In genomic region chr4:123043858-123044257, GRCm38 (mm10) we compare ENCODE assay signal across 21 mouse cellular contexts. TPM values are rescaled to one million over a fixed set of nuclear protein-coding genes. Genes with fewer than 3 reads are reported as not detected.
DNase-seq lines count a peak whose midpoint lies in the region; ATAC-seq lines count a peak whose summit lies in the region.
"Had no signal": no experiment of that assay in that cellular context is flagged by ENCODE, and none has a peak within 500 bp of the region (broad histone marks: within the 10 kb centered on the region; RNA-seq: fewer than 3 reads in every experiment).

No protein-coding gene starts in this region.

- no peak overlapping the region for H3K4me2 ChIP-seq in forebrain, embryonic 12.5 days
- H3K4me2 ChIP-seq in forebrain, embryonic 16.5 days (ENCODE audit: low read length) = no peak overlapping the region
- H3K4me2 ChIP-seq in forebrain, embryonic 13.5 days = no peak overlapping the region
- no peak overlapping the region for H3K4me2 ChIP-seq in neural tube, embryonic 14.5 days (ENCODE audit: low read depth, low read length)
- no peak overlapping the region for H3K4me2 ChIP-seq in neural tube, embryonic 15.5 days
- H3K4me2 ChIP-seq: heart, embryonic 13.5 days; hindbrain, embryonic 12.5 days; hindbrain, embryonic 15.5 days had no signal

- WGBS in forebrain, embryonic 12.5 days = 39% methylated on average over 1 of the region's 1 CpGs
- 90% methylated on average over 1 of the region's 1 CpGs for WGBS in forebrain, embryonic 10.5 days
- WGBS in forebrain, embryonic 16.5 days = 6% methylated on average over 1 of the region's 1 CpGs
- 23% methylated on average over 1 of the region's 1 CpGs for WGBS in forebrain, embryonic 13.5 days
- 59% methylated on average over 1 of the region's 1 CpGs for WGBS in neural tube, embryonic 14.5 days
- WGBS in neural tube, embryonic 15.5 days = 41% methylated on average over 1 of the region's 1 CpGs

- peak; percentile 51; the same call in 1 of the 2 replicates for ATAC-seq in forebrain, embryonic 12.5 days (ENCODE audit: low FRiP score)
- peak; percentile 33; the same call in 1 of the 2 replicates for ATAC-seq in forebrain, embryonic 16.5 days
- no peak for ATAC-seq in forebrain, embryonic 13.5 days
- peak; percentile 34; the same call in 1 of the 2 replicates for ATAC-seq in neural tube, embryonic 14.5 days (ENCODE audit: low read depth)
- no peak for ATAC-seq in neural tube, embryonic 15.5 days (ENCODE audit: low FRiP score)

- no peak for DNase-seq in forebrain, embryonic 10.5 days (ENCODE audit: extremely low spot score, low spot score)
- DNase-seq in frontal cortex, postnatal 36 days (ENCODE audit: low spot score in 2 of 2) = no peak
- DNase-seq in right cerebral cortex, postnatal 14 days = no peak
- DNase-seq: adrenal gland, adult 2 months; adrenal gland, postnatal 14 days; cerebellum, adult 18-20 months; cerebellum, adult 9-10 months; cerebellum, postnatal 14 days; gastrocnemius, postnatal 10 days; gastrocnemius, postnatal 36 days; heart, adult 2 months; heart, postnatal 14 days had no signal

- H3K27ac ChIP-seq in forebrain, embryonic 12.5 days = 0 out of 2 replicates have a peak overlapping the region, but pooled peaks have one; percentile 38
- H3K27ac ChIP-seq in forebrain, embryonic 10.5 days = no peak overlapping the region
- no peak overlapping the region for H3K27ac ChIP-seq in forebrain, embryonic 16.5 days (ENCODE audit: low read length)
- H3K27ac ChIP-seq in forebrain, embryonic 13.5 days = no peak overlapping the region
- no peak overlapping the region for H3K27ac ChIP-seq in neural tube, embryonic 14.5 days (ENCODE audit: low read depth, low read length)
- H3K27ac ChIP-seq in neural tube, embryonic 15.5 days (replicated peaks) = no peak overlapping the region
- H3K27ac ChIP-seq: heart, adult 2 months; heart, embryonic 10.5 days; heart, embryonic 13.5 days; hindbrain, embryonic 12.5 days; hindbrain, embryonic 15.5 days had no signal

- H3K4me3 ChIP-seq in forebrain, embryonic 12.5 days (replicated peaks) = no peak overlapping the region
- no peak overlapping the region for H3K4me3 ChIP-seq in forebrain, embryonic 10.5 days
- H3K4me3 ChIP-seq in forebrain, embryonic 16.5 days (replicated peaks; ENCODE audit: low read length) = no peak overlapping the region
- no peak overlapping the region for H3K4me3 ChIP-seq in forebrain, embryonic 13.5 days
- H3K4me3 ChIP-seq in neural tube, embryonic 14.5 days (ENCODE audit: low read depth, low read length) = no peak overlapping the region
- no peak overlapping the region for H3K4me3 ChIP-seq in neural tube, embryonic 15.5 days (replicated peaks)
- H3K4me3 ChIP-seq: heart, adult 2 months; heart, embryonic 10.5 days; heart, embryonic 13.5 days; hindbrain, embryonic 12.5 days; hindbrain, embryonic 15.5 days had no signal

- peaks cover 70% of the 10 kb centered on the region for H3K36me3 ChIP-seq in forebrain, embryonic 12.5 days (replicated peaks)
- peaks cover 94% of the 10 kb centered on the region for H3K36me3 ChIP-seq in forebrain, embryonic 10.5 days (replicated peaks)
- H3K36me3 ChIP-seq in forebrain, embryonic 16.5 days (ENCODE audit: control insufficient read depth, insufficient read depth) = peaks cover 9% of the 10 kb centered on the region; the same call in 1 of the 2 replicates
- peaks cover 85% of the 10 kb centered on the region for H3K36me3 ChIP-seq in forebrain, embryonic 13.5 days (ENCODE audit: poor library complexity, severe bottlenecking)
- H3K36me3 ChIP-seq in neural tube, embryonic 14.5 days (ENCODE audit: control insufficient read depth, insufficient read depth, low read length) = peaks cover 37% of the 10 kb centered on the region
- H3K36me3 ChIP-seq in neural tube, embryonic 15.5 days = peaks cover 56% of the 10 kb centered on the region

- no peaks in the 10 kb centered on the region for H3K27me3 ChIP-seq in forebrain, embryonic 12.5 days
- no peaks in the 10 kb centered on the region for H3K27me3 ChIP-seq in forebrain, embryonic 10.5 days (ENCODE audit: poor library complexity, severe bottlenecking)
- H3K27me3 ChIP-seq in forebrain, embryonic 16.5 days (replicated peaks; ENCODE audit: control insufficient read depth, insufficient read depth, low read length) = no peaks in the 10 kb centered on the region
- no peaks in the 10 kb centered on the region for H3K27me3 ChIP-seq in forebrain, embryonic 13.5 days
- no peaks in the 10 kb centered on the region for H3K27me3 ChIP-seq in neural tube, embryonic 14.5 days (ENCODE audit: control insufficient read depth, insufficient read depth, low read length)
- no peaks in the 10 kb centered on the region for H3K27me3 ChIP-seq in neural tube, embryonic 15.5 days (replicated peaks)
- H3K27me3 ChIP-seq: hindbrain, embryonic 12.5 days; hindbrain, embryonic 15.5 days had no signal

- H3K4me1 ChIP-seq in forebrain, embryonic 12.5 days = peaks cover 7% of the 10 kb centered on the region; the same call in 1 of the 2 replicates
- H3K4me1 ChIP-seq in forebrain, embryonic 10.5 days = no peaks in the 10 kb centered on the region; the same call in 1 of the 2 replicates
- peaks cover under 1% of the 10 kb centered on the region; the same call in 1 of the 2 replicates for H3K4me1 ChIP-seq in forebrain, embryonic 16.5 days (replicated peaks; ENCODE audit: control insufficient read depth, insufficient read depth, low read length)
- H3K4me1 ChIP-seq in forebrain, embryonic 13.5 days = peaks cover 19% of the 10 kb centered on the region
- no peaks in the 10 kb centered on the region for H3K4me1 ChIP-seq in neural tube, embryonic 14.5 days (ENCODE audit: control insufficient read depth, insufficient read depth, low read length)
- H3K4me1 ChIP-seq in neural tube, embryonic 15.5 days = no peaks in the 10 kb centered on the region
- H3K4me1 ChIP-seq: hindbrain, embryonic 12.5 days had no signal

- H3K9ac ChIP-seq in forebrain, embryonic 12.5 days = no peak overlapping the region
- H3K9ac ChIP-seq in forebrain, embryonic 16.5 days (replicated peaks; ENCODE audit: low read depth, low read length) = no peak overlapping the region
- H3K9ac ChIP-seq in forebrain, embryonic 13.5 days = no peak overlapping the region
- no peak overlapping the region for H3K9ac ChIP-seq in neural tube, embryonic 14.5 days (replicated peaks; ENCODE audit: low read depth, low read length)
- no peak overlapping the region for H3K9ac ChIP-seq in neural tube, embryonic 15.5 days (replicated peaks)
- H3K9ac ChIP-seq: heart, embryonic 13.5 days; hindbrain, embryonic 12.5 days; hindbrain, embryonic 15.5 days had no signal

- H3K9me3 ChIP-seq in forebrain, embryonic 12.5 days = no peaks in the 10 kb centered on the region
- H3K9me3 ChIP-seq in forebrain, embryonic 10.5 days = no peaks in the 10 kb centered on the region
- H3K9me3 ChIP-seq in forebrain, embryonic 16.5 days (ENCODE audit: control insufficient read depth, low read length) = no peaks in the 10 kb centered on the region
- H3K9me3 ChIP-seq in forebrain, embryonic 13.5 days (replicated peaks) = no peaks in the 10 kb centered on the region
- H3K9me3 ChIP-seq in neural tube, embryonic 14.5 days (ENCODE audit: control insufficient read depth, low read length) = no peaks in the 10 kb centered on the region
- H3K9me3 ChIP-seq in neural tube, embryonic 15.5 days (replicated peaks) = no peaks in the 10 kb centered on the region
- H3K9me3 ChIP-seq: heart, embryonic 10.5 days; heart, embryonic 13.5 days; hindbrain, embryonic 12.5 days; hindbrain, embryonic 15.5 days had no signal

RNA-seq across cellular contexts. Expression of gene Trit1, which starts 27.5 kb away (rescaled TPM):
- 29.3 and 29.7 TPM in 2 replicates for polyA plus RNA-seq in forebrain, embryonic 12.5 days (2016; fragmentation: Nextera tagmentation; extraction: Ambion mirVana)
- polyA plus RNA-seq in forebrain, embryonic 10.5 days (2016; fragmentation: Nextera tagmentation; extraction: Ambion mirVana) = 23.8 and 25.9 TPM in 2 replicates
- 34.1 and 35.7 TPM in 2 replicates for polyA plus RNA-seq in forebrain, embryonic 16.5 days (2015; fragmentation: Nextera tagmentation; extraction: Ambion mirVana)
- 26.0 and 31.9 TPM in 2 replicates for polyA plus RNA-seq in forebrain, embryonic 13.5 days (2015; fragmentation: Nextera tagmentation; extraction: Ambion mirVana)
- 25.2 and 27.8 TPM in 2 replicates for polyA plus RNA-seq in neural tube, embryonic 14.5 days (2014; fragmentation: Nextera tagmentation; extraction: Ambion mirVana)
- polyA plus RNA-seq in neural tube, embryonic 15.5 days (2015; fragmentation: Nextera tagmentation; extraction: Ambion mirVana) = 21.0 and 21.9 TPM in 2 replicates

RNA-seq across cellular contexts. Expression of gene Mycl, which starts 48.4 kb away (rescaled TPM):
- polyA plus RNA-seq in forebrain, embryonic 12.5 days (2016; fragmentation: Nextera tagmentation; extraction: Ambion mirVana) = 84.0 and 84.3 TPM in 2 replicates
- 39.7 and 42.7 TPM in 2 replicates for polyA plus RNA-seq in forebrain, embryonic 10.5 days (2016; fragmentation: Nextera tagmentation; extraction: Ambion mirVana)
- polyA plus RNA-seq in forebrain, embryonic 16.5 days (2015; fragmentation: Nextera tagmentation; extraction: Ambion mirVana) = 71.6 and 85.9 TPM in 2 replicates
- 59.3 and 63.3 TPM in 2 replicates for polyA plus RNA-seq in forebrain, embryonic 13.5 days (2015; fragmentation: Nextera tagmentation; extraction: Ambion mirVana)
- 60.9 and 70.8 TPM in 2 replicates for polyA plus RNA-seq in neural tube, embryonic 14.5 days (2014; fragmentation: Nextera tagmentation; extraction: Ambion mirVana)
- polyA plus RNA-seq in neural tube, embryonic 15.5 days (2015; fragmentation: Nextera tagmentation; extraction: Ambion mirVana) = 38.2 and 52.3 TPM in 2 replicates

Comparison
In these comparisons a context has a peak if more than half of its experiments do, and no peak if none do; other contexts are left out.
1. ATAC-seq: peak in forebrain, embryonic 12.5 days (single experiment), forebrain, embryonic 16.5 days (single experiment) and neural tube, embryonic 14.5 days (single experiment); none in forebrain, embryonic 13.5 days (single experiment) and neural tube, embryonic 15.5 days (single experiment).